Mouse (Mus musculus) heart, postnatal 0 days (tissue): ENCODE data around the gene Kitl.

Experiments
- CTCF ChIP-seq: IDR thresholded peaks from 2 replicates; pipeline ENCODE4 v1.5.1; 2016; ENCODE audit warnings: antibody characterized with exemption, control low read depth, low read depth
- EP300 ChIP-seq: IDR thresholded peaks from 2 replicates; pipeline ENCODE4 v1.6.1; 2016; ENCODE audit warnings: antibody characterized with exemption, low read depth

DNA sequence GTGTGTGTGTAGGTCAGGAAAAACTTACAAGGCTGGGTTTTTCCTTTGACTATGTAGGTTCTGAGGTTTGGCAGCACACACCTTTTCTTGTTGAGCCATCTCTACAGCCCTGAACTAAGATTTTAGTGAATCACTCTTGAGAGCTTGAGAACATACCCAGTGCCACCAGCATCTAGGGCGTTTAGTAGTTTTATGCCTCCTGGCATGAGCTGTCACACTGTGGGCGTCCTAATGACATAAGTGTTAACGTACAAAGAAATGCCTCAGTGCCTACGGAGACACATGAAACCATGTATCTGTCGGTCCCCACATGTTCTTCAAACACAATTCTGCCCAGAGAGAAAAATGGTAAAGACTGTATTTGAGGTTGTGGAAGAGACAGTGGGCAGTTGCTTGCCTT is 15.0 kb downstream of the Kitl start:
- no peak for TF ChIP-seq CTCF
- TF ChIP-seq EP300 = no peak
